Mouse (Mus musculus): ENCODE measurements around the gene Kcnk13.

DNA sequence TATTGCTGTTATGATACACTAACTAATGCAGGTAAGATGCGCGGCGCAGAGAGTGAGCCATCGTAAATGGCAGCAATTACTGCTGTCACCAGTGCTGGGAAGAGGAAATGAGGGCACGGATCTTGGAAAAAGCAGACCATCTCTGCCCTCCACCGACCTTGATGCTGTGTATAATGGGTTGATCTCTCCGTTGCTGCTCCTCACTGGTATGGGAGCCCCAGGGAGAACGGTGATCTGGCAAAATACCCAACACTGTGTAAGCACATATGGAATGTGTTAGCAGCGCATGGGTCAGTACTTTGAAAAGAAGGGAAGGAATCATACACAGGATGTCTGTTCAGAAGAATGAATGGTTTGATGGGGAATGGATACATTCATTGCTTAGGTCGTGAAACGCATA lies 128.7 kb downstream of the Kcnk13 start:
- no peak for TF ChIP-seq CTCF (IDR thresholded peaks at IDR 0.05; ENCODE audit: low read depth)
- no peak for TF ChIP-seq EP300 (optimal IDR thresholded peaks at IDR 0.05)
